Mouse (Mus musculus) kidney, postnatal 0 days (tissue): ENCODE measurements around the gene Nsf. TPM values are rescaled to one million over a fixed set of nuclear protein-coding genes. Genes with fewer than 3 reads are reported as not detected.

Source experiments
- ATAC-seq: fragments of 200-750 bp; cut with Nextera tagmentation; replicated peaks from 2 replicates; pipeline ENCODE4 v1.8.0; 2017; ENCODE audit warnings: low read depth, moderate number of reproducible peaks, moderate TSS enrichment, moderate library complexity; ENCODE audit not compliant: low FRiP score
- DNase-seq: peaks from one replicate; pipeline ENCODE4 v3.0.0-alpha.2; 2016; ENCODE audit warnings: low spot score
- H3K27ac ChIP-seq: fragments of 300-500 bp; sonication (generic); 2 replicates; pipeline ENCODE4 v1.5.1; 2014; ENCODE audit warnings: mild to moderate bottlenecking
- H3K27me3 ChIP-seq: fragments of 300-500 bp; sonication (generic); 2 replicates; pipeline ENCODE4 v1.6.1; 2014; ENCODE audit warnings: low read length, mixed read lengths; ENCODE audit not compliant: insufficient read depth
- H3K36me3 ChIP-seq: fragments of 300-500 bp; sonication (generic); 2 replicates; pipeline ENCODE4 v1.6.1; 2014; ENCODE audit warnings: low read length, mixed read lengths; ENCODE audit not compliant: insufficient read depth
- H3K4me1 ChIP-seq: fragments of 300-500 bp; sonication (generic); replicated peaks from 2 replicates; pipeline ENCODE4 v1.6.1; 2014; ENCODE audit warnings: antibody characterized with exemption, low read length, mixed read lengths; ENCODE audit not compliant: insufficient read depth
- H3K4me2 ChIP-seq: fragments of 300-500 bp; sonication (generic); 2 replicates; pipeline ENCODE4 v1.6.1; 2014; ENCODE audit warnings: mild to moderate bottlenecking, low read length, moderate library complexity, mixed read lengths
- H3K4me3 ChIP-seq: fragments of 300-500 bp; sonication (generic); replicated peaks from 2 replicates; pipeline ENCODE4 v1.5.1; 2014; ENCODE audit warnings: low read depth, low read length
- H3K9ac ChIP-seq: fragments of 300-500 bp; sonication (generic); 2 replicates; pipeline ENCODE4 v1.6.1; 2014; ENCODE audit warnings: low read depth, low read length
- H3K9me3 ChIP-seq: fragments of 300-500 bp; sonication (generic); replicated peaks from 2 replicates; pipeline ENCODE4 v1.6.1; 2016; ENCODE audit warnings: low read length, inconsistent platforms, mixed read lengths
- CTCF ChIP-seq: IDR thresholded peaks from 2 replicates; pipeline ENCODE4 v1.5.1; 2016; ENCODE audit warnings: antibody characterized with exemption, low read depth, mild to moderate bottlenecking, moderate library complexity
- WGBS: fragments of 180-500 bp; shearing (Covaris S2); extraction: QIAGEN DNeasy Blood & Tissue Kit; methylation state at CpG from one replicate; pipeline ENCODE4 v1.1.7; 2014; 5-methylcytosine and 5-hydroxymethylcytosine counted together
- polyA plus RNA-seq: library from polyadenylated mRNA; unstranded; fragments of >200 nt; fragmentation: Nextera tagmentation; extraction: Ambion mirVana; gene quantifications from 2 replicates; pipeline ENCODE4 v1.2.1, GENCODE M21; 2015

Nsf gene
- polyA plus RNA-seq, 1 experiment from 2014 or later = 37.1 TPM

- no peak overlapping the region for H3K4me3 ChIP-seq
- ATAC-seq (no peak), DNase-seq (no peak)
- no peaks in the 10 kb centered on the region for H3K9me3 ChIP-seq
- H3K4me2 ChIP-seq = no peak overlapping the region
- 0 out of 2 replicates have a peak, but pooled peaks cover 3% of the 10 kb centered on the region for H3K36me3 ChIP-seq
- H3K9ac ChIP-seq = no peak overlapping the region
- no peaks in the 10 kb centered on the region for H3K4me1 ChIP-seq
- H3K27ac ChIP-seq = no peak overlapping the region
- TF ChIP-seq CTCF = no peak
- 84% methylated on average over 11 of the region's 11 CpGs for WGBS
- H3K27me3 ChIP-seq = no peaks in the 10 kb centered on the region
These were observed 105.6 kb downstream of the Nsf start for GRCm38 (mm10) chr11:103848287-103848686.

DNA sequence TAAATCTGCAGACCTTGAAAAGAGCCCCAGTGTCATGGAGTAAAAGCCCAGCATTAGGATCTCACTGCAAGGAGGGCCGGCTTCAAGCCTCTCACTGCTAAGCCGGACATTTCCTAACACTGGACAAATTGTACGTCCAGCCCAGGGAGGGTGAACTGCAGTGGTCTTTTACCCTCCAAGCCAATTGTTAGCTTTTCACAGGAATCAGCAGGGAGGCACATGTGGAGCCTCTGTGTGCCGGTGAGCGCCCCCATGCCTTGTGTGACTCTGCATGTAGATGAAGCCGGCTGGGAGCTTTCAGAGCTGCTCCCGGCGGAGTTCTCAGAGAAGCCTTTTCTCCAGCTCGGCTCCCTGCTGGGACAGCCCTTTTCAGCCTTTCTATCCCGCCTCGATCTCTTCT is 113.0 kb downstream of the Nsf start:
- no peak overlapping the region for H3K4me2 ChIP-seq
- 15% methylated on average over 11 of the region's 11 CpGs for WGBS

DNA sequence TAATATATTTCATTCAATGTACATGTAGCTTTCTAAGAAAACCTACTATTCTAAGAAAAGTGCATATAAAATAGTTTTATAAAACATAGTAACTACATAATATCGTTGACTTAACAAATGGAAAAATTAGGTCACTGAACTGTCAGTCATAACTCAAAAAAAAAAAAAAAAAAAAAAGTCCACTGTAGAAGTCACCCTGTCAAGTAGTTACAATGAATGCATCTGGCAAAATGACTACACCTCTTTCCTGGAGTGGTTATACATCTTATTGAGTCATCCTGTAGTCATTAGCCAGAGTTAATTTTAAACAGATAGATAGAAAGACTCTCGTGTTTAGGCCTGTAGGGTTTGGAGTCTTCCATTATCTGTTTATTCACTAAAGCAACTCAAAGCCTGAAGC is 114.9 kb downstream of the Nsf start:
- Histone ChIP-seq H3K4me1 (no peaks in the 10 kb centered on the region), H3K27me3 (no peaks in the 10 kb centered on the region), H3K36me3 (no peaks in the 10 kb centered on the region), H3K4me2 (no peak overlapping the region), H3K9ac (no peak overlapping the region), H3K27ac (no peak overlapping the region), H3K4me3 (no peak overlapping the region), H3K9me3 (no peaks in the 10 kb centered on the region)
- 76% methylated on average over 2 of the region's 2 CpGs for WGBS
- TF ChIP-seq CTCF = no peak
- ATAC-seq = no peak
- no peak for DNase-seq

More for the DNA sequence above, 113.0 kb downstream of the Nsf start:
- Histone ChIP-seq H3K36me3 (no peaks in the 10 kb centered on the region), H3K4me1 (no peaks in the 10 kb centered on the region), H3K27ac (no peak overlapping the region), H3K4me3 (no peak overlapping the region), H3K27me3 (no peaks in the 10 kb centered on the region), H3K9me3 (no peaks in the 10 kb centered on the region), H3K9ac (no peak overlapping the region)
- peak; percentile 40 for DNase-seq
- no peak for ATAC-seq
- no peak for TF ChIP-seq CTCF

- no peak overlapping the region for H3K4me3 ChIP-seq
- DNase-seq (no peak), ATAC-seq (no peak)
- H3K36me3 ChIP-seq = 0 out of 2 replicates have a peak, but pooled peaks cover 5% of the 10 kb centered on the region
- H3K9me3 ChIP-seq = no peaks in the 10 kb centered on the region
- 86% methylated on average over 4 of the region's 4 CpGs for WGBS
- TF ChIP-seq CTCF = no peak
- no peak overlapping the region for H3K27ac ChIP-seq
- H3K4me1 ChIP-seq = no peaks in the 10 kb centered on the region
- no peak overlapping the region for H3K9ac ChIP-seq
- no peaks in the 10 kb centered on the region for H3K27me3 ChIP-seq
- no peak overlapping the region for H3K4me2 ChIP-seq
These were observed 121.5 kb downstream of the Nsf start for GRCm38 (mm10) chr11:103832331-103832730.

- H3K4me2 ChIP-seq = no peak overlapping the region
- H3K27ac ChIP-seq = no peak overlapping the region
- no peaks in the 10 kb centered on the region for H3K4me1 ChIP-seq
- WGBS = 87% methylated on average over 3 of the region's 3 CpGs
- no peaks in the 10 kb centered on the region for H3K9me3 ChIP-seq
- no peaks in the 10 kb centered on the region for H3K27me3 ChIP-seq
- DNase-seq (no peak), ATAC-seq (no peak)
- no peak for TF ChIP-seq CTCF
- no peak overlapping the region for H3K4me3 ChIP-seq
- H3K36me3 ChIP-seq = 0 out of 2 replicates have a peak, but pooled peaks cover 5% of the 10 kb centered on the region
- H3K9ac ChIP-seq = no peak overlapping the region
These were observed 122.1 kb downstream of the Nsf start for GRCm38 (mm10) chr11:103831766-103832165.

DNA sequence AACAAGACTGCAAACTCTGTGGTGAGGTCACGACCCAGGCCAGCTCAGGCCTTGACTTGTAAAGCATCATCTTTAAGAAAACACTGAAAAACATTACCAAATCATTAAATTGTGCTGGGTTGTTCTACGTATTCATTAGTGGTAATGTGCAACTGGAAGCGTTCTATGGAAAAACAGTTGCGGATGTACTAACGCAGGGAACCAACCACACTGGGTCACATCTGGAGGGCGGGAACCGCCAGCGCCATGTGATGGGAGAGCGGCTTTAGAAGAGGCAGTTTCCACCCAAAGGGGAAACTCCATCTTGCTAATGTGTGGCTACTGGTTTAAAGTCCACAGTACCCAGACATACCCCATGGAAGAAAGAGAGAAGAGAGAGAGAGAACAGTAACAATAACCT is 123.4 kb downstream of the Nsf start:
- TF ChIP-seq CTCF = no peak
- WGBS = 89% methylated on average over 9 of the region's 9 CpGs
- H3K27ac ChIP-seq = no peak overlapping the region

DNA sequence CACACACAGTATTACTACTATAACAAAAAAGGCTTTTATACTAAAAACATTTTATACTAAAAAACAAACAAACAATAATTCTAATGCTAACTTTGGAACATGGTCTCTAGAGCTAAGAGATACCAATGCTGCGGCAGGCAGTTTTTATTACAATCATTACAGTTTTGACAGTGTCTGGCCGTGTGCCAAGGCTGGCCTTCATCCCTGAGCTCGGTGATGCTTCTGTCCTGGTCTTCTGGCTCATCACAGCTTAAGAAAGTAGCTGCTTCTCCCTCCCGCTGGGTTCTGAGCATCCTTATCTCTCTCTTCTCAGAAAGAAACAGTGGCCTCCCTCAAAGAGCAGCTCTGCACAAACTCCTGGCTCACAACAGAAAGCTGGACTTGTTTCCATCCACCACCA is 123.9 kb downstream of the Nsf start:
- ATAC-seq = no peak
- no peak overlapping the region for H3K27ac ChIP-seq
- H3K4me3 ChIP-seq = no peak overlapping the region
- WGBS = 74% methylated on average over 4 of the region's 4 CpGs
- no peaks in the 10 kb centered on the region for H3K4me1 ChIP-seq
- no peaks in the 10 kb centered on the region for H3K9me3 ChIP-seq
- H3K9ac ChIP-seq = no peak overlapping the region
- no peak for TF ChIP-seq CTCF
- H3K4me2 ChIP-seq = no peak overlapping the region
- H3K27me3 ChIP-seq = no peaks in the 10 kb centered on the region
- H3K36me3 ChIP-seq = peaks cover 11% of the 10 kb centered on the region; the same call in 1 of the 2 replicates
- DNase-seq = no peak

More for the DNA sequence above, 123.4 kb downstream of the Nsf start:
- Histone ChIP-seq H3K9ac (no peak overlapping the region), H3K27me3 (no peaks in the 10 kb centered on the region), H3K4me2 (no peak overlapping the region), H3K9me3 (no peaks in the 10 kb centered on the region), H3K36me3 (peaks cover 11% of the 10 kb centered on the region; the same call in 1 of the 2 replicates), H3K4me1 (no peaks in the 10 kb centered on the region), H3K4me3 (no peak overlapping the region)
- DNase-seq (no peak), ATAC-seq (no peak)
